Mouse (Mus musculus): ENCODE data around the gene Csf3r. TPM values are rescaled to one million over a fixed set of nuclear protein-coding genes. Genes with fewer than 3 reads are reported as not detected.
"Not testable (repeated sequence)": the region's sequence is repeated elsewhere in the genome, so short reads cannot be mapped to it uniquely, and the experiment has no call there.

The Csf3r gene
- total RNA-seq (2021): under 1 TPM; 0.16 to 0.22 TPM
- long read RNA-seq, experiment 1: 0 reads
- long read RNA-seq, experiment 2: 0 reads

DNA sequence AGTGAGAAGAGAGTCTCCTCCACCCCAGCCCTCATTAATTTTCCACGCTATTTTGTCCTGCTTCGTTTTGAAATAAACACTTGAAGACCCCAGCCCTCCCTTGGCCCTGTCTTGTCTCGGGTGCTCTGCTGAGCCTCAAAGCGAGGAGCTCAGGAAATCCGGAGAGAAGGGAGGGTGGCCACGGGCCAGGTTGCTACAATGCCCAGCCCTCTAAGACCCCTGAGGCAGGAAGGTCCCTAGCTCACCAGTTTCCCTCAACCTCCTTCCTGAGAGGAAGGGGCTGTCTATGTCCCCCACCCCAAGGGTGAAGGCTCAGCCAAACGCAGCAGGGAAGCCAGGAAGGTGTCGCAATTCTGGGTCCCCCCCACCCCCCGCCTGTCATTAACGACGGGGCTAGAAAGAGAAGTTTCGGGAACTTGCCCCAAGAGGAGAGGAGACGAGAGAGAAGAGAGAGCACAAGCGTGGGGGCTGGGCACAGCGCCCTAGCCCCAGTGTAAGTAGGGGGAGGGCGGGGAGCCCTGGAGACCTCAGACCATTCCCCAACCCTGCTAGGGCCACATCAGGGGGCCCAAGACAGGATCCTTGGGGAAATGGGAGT lies at the start of gene Csf3r:
Gene Csf3r, plus strand, starts transcription at position 248 of the 598 bp plus-strand sequence.
- DNase-seq: no peak
- intact Hi-C loops (cut with DNase I; ENCODE audit: low total_unique reads): no loop called here

DNA sequence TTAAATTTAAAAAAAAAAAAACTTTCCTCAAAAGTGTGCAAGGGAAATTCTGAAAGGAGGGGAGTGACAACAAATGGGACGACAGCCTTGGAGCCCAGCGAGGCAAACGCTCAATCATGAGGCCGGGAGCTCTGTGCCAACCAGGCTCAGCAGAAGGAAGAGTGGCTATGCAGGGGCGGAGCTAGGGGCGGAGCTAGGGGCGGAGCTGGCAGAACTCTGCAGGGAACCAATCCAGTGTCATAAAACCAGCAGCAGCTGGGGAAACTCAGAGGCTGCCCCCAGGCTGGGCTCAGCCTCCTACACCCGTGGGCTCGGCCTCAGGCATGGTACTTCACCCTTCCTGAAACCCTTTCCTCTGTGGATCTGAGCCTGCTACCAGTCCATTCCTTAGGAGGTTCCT lies 46.6 kb upstream of the Csf3r start:
- DNase-seq: peak; percentile 7
- intact Hi-C loops (cut with DNase I; ENCODE audit: low total_unique reads): no loop called here

DNA sequence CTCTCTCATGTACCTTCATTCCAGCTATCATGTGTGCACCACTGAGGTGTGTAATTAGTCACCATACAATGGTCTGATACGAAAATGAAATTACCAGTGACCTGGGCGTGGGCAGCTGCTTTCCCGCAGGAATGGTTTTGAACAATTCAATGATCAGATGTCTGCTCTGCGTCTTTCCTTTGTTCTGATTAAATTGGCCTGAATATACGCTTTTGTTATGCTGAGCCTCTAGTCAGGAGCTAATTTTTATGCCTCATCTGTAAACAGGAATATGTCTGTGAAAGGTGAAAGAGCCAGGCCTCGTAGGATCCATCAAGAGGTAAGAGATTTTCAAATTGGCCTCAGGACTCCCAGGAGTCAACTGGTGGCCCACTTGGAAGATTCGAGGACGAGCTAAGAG lies 41.1 kb upstream of the Csf3r start:
- intact Hi-C loops (cut with DNase I; ENCODE audit: low total_unique reads): no loop called here
- DNase-seq: no peak

DNA sequence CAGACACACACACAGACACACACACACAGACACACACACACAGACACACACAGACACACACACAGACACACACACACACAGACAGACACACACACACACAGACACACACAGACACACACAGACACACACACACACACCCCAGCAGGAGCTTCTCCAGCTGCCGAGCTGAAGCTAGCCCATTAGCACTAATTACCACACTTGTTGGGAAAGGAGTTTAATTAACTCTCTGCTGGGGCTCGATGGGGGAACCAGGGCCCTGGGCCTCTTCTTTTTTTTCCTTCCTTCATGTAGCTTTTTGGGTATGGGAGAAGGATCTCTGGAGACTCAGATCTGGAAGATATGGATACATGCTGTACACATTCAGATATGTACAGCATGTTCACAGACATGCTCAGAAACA lies 38.6 kb upstream of the Csf3r start:
- not testable (repeated sequence) for DNase-seq

DNA sequence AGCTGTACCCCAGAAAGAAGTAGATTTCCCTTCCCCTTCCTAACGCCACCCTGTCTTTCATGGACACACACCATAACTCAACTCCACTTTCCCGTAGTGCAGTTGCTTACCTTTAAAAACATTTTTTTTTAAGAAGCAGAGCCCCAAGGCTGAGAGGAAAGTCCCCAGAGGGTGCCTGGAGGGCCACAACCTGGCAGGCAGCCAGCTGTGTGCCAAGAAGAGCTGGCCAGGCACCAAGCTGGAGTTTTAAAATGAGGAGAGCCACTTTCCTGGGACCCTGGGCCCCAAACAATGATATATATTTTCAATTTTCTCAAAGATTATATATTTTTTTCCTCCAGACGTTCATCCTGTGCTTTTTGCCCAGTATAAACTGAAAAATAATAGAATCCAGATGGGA lies 37.3 kb upstream of the Csf3r start:
- no peak for DNase-seq
- intact Hi-C loops (cut with DNase I; ENCODE audit: low total_unique reads): no loop called here

More for the DNA sequence above, 38.6 kb upstream of the Csf3r start:
- intact Hi-C loops (cut with DNase I; ENCODE audit: low total_unique reads): not testable (repeated sequence)

DNA sequence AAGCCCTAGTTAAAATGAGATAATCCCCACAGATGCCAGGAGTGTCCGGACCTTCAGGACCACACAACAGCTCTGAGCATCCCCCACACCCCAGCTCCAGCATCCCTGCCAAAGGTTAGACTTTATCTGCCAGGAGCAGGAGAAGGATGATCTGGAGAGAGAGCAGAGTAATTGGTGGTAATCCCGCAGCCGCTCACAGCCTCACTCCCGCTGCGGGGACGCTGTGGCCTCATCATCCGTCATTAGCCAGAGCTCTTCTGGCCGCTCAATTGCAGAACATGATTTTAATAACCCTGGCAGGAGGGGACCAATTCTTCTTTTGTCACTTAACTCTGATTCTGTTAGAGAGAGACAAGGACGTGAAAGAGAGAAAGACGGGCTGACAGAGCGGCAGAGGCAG lies 35.3 kb upstream of the Csf3r start:
- intact Hi-C loops (cut with DNase I; ENCODE audit: low total_unique reads): no loop called here
- no peak for DNase-seq

DNA sequence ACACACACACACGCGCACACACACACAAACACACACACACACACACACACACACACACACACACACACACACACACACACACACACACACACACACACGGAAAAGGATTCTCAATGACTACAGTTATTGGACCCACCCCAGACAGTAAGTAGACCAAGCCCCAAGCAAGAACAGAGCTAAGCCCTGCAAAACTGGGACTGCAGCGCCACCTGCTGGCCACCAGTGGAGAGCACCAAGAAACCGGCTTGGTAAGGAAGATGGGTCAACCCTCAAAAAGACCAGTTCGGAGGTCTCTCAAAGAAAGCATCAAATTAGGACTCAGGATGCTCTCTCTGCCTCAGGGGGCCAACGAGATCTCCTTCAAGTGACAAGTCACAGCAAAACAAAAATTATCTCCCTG lies 34.2 kb upstream of the Csf3r start:
- DNase-seq: peak; percentile 53
- intact Hi-C loops (cut with DNase I; ENCODE audit: low total_unique reads): no loop called here

DNA sequence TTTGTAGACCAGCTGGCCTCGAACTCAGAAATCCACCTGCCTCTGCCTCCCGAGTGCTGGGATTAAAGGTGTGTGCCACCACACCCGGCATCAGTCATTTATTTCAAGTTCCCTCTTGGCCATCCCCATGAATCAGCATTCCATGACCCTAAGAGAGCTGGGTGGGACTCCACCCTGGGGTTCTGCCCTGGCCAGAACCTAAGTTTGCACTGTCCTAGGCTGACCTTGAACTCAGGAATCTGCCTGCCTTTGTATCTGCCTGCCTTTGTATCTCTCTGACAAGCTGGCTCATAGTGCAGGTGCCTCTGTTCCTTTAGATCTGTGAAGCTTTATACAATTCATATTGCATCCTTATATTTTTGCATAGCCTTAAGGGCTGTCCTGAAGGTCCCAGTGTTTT lies 32.1 kb upstream of the Csf3r start:
- intact Hi-C loops (cut with DNase I; ENCODE audit: low total_unique reads): no loop called here

DNA sequence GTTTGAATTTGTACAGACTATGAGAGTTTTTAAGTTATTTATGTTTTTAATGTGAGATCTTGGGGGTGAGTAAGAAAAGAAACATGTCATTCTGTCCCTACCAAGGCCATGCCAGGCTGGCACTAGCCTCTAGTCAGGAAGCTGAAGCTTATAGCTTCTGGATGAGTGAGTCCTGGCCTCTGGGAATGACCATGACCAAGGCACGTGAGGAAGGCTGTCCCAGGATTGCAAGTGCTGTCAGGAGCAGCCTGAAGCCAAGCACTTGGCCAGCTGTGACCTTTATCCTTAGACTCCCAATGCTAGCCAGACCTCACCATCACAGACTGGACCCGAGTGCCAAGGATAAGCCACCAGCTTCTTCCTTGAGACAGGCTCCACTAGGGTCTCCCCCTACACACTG lies 31.4 kb upstream of the Csf3r start:
- intact Hi-C loops (cut with DNase I; ENCODE audit: low total_unique reads): no loop called here
- DNase-seq: no peak

More for the DNA sequence above, 32.1 kb upstream of the Csf3r start:
- no peak for DNase-seq

DNA sequence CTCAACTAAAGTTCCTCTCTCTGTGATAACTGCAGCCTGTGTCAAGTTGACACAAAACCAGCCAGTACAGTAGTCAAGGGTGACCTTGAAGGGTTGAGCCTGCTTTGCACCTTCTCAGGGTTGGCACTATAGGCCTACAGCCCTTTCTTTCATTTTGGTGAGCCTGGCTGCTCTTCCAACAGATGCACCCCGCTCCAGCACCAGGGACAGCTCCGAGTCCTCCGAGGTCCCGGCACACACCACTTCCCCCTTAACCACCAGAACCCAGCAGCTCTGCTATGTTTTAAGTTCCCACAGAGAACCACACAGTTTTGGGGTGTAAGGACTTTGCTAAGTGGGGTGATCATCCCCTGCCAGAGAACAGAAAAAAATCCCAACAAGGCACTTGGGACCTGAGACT lies 27.8 kb upstream of the Csf3r start:
- intact Hi-C loops (cut with DNase I; ENCODE audit: low total_unique reads): no loop called here

DNA sequence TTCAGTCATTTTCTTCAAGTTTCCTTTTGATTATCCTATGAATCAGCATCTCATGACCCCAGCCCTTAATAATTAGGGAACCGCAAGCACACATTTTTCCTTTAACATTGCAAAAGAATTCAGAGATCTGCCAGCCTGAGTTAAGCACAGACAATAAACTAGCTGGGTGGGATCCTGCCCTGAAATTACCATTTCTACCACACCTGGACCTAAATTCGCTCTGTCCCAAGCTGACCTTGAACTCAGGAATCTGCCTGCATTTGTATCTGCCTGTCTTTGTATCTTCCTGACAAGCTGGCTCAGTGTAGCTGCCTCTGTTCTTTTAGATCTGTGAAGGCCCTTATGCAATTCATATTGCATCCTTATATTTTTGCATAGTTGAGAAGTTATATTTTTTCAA lies 26.5 kb upstream of the Csf3r start:
- intact Hi-C loops (cut with DNase I; ENCODE audit: low total_unique reads): no loop called here
- no peak for DNase-seq

More for the DNA sequence above, 27.8 kb upstream of the Csf3r start:
- DNase-seq: no peak

DNA sequence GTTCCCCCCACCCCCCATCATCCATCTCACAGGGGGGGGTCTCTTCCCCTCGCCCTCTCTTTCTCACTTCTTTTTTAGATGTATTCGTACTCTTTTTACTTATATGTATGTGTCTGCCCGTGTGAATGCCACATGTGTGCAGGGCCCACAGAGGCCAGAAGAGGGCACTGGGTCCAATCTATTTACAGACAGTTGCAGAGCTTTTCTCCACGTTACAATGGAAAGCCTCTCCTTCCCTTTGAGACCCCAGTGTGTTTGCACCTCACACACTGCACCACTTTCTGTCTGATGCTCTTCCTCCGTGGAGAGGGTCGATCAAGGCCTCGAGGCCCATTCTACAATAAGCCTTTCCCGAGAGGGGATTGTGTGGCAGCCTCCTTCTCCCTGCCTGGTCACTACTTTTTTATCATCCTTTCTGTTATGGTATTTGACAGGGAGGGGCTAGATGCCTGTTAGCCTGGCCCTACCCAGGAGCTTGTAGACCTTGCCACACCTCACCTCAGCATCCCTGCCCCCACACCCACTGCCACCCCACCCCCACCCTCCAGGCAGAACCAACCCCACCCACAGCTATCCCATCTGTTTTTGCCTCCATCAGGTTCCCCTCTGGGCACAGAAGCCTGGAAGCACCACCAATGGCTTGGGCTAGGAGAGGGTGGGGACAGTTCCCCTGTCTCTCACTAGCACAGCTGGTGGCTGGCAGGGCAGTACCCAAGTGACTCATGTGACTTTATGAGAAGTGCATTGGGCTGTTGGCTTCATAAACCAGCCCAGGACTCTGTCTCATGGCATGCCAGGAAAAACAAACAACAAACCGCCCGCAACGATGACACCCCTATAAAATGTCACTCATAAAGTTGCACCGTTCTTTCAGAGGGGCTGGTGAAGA lies 22.8 kb upstream of the Csf3r start:
- intact Hi-C loops (cut with DNase I; ENCODE audit: low total_unique reads): no loop called here
- no peak for DNase-seq

DNA sequence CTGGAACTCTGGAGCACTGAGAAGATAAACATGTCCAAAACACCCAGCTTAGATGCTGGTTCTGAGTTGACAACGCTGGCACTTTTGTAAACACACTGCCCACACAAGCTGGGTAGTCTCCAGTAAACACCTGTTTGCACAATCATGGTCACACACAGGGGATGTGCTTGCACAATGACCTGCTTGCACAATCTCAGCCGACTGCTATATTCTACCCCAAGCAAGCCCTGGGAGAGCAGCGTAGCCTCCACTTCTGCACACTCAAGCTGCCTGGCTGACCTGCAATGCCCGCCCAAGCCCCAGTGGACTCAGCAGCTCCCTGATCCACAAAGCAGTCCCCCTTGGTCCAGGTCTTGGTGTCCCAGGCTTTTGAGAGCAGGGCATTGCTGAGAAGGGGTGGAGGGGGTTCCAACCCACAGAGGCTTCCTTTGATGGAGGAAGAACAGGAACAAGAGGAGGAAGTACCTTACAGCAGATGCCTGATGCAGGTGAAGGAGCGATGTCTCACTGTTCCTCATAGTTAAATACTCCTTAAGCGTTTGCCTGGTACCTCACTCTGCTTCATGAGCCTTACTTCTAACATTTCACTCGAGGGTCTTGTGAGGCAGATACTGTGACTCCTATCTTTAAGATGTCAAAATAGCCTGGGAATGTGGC lies 6.5 kb upstream of the Csf3r start:
- DNase-seq: no peak
- intact Hi-C loops (cut with DNase I; ENCODE audit: low total_unique reads): no loop called here

DNA sequence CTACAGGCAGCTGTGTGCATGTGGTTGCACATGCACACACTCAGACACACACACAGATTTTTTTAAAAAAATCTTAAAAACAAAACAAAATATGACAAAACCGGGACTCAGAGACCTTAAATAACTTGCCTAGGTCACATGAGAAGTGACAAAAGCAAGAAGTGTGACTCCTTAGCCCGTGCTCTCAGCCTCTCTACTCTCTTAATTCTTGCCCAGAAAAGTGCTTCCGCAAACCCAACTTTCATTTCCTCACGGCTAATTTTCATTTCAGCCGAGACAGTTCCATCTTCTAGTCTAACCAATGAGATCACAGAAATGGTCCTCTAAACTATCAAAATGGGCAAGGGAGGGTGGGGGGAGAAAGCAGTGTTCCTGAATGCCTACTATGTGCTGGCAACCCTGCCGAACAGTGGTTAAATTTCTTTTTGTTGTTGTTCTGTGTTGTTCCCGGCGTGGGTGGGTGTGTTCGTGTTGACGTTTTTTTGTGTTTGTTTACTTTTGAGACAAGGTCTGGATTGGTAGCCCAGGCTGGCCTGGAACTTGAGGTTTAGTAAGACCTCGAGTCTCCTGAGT lies 5.3 kb upstream of the Csf3r start:
- intact Hi-C loops (cut with DNase I; ENCODE audit: low total_unique reads): no loop called here
- no peak for DNase-seq

DNA sequence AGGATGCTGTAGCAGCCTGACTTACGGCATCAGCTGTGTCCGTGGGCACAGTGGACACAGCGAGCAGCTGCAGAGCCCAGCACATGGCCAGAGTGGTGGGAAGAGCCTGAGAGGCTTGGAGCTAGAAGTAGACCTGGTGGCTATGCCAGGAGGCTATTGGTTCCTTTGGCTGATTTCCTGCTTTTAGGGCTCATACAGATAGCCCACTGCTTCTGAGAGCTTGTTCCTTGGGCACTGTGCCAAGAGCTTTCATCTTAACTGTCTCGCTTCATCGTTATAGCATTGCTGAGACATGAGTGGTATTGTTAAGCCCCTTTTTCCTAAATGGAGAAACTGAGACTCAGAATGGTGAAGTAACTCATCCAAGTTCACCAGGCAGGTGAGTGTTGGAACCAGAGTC lies 1.5 kb downstream of the Csf3r start:
- intact Hi-C loops (cut with DNase I; ENCODE audit: low total_unique reads): no loop called here
- DNase-seq: no peak

DNA sequence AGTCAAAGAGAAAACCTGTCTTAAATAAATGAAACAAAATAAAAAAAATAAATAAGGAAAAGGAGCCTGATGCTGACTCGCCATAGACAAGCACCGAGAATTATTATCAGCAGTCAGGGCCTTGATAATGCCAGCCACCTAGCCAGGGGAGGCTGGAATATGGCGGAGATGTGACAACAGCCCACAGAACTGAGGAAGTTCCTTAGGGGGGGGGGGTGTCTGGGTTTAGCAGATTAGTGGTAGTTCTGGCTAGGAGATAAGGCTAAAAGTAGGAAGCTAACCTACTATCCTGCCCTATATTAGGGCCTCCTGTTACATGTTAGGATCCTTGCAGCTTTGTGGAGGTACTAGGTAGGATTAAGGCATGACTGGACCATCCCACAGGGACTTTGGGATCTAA lies 3.6 kb downstream of the Csf3r start:
- DNase-seq: no peak
- intact Hi-C loops (cut with DNase I; ENCODE audit: low total_unique reads): no loop called here

DNA sequence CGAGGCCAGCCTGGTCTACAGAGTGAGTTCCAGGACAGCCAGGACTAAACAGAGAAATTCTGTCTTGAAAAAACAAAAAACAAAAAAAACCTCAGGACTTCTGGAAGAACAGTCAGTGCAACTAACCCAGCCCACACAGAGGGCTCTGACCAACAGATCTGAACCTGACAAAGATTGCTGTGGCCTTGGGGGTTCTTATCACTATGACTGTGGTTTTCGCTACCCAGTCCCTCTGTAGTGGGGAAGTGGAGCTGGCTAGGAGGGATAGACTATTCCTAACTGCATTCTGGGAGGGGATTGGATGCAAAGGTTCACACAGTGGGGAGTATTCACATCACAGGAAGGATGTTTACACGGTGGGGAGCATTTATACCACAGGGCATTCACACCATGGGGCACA lies 4.7 kb downstream of the Csf3r start:
- no peak for DNase-seq
- intact Hi-C loops (cut with DNase I; ENCODE audit: low total_unique reads): no loop called here

DNA sequence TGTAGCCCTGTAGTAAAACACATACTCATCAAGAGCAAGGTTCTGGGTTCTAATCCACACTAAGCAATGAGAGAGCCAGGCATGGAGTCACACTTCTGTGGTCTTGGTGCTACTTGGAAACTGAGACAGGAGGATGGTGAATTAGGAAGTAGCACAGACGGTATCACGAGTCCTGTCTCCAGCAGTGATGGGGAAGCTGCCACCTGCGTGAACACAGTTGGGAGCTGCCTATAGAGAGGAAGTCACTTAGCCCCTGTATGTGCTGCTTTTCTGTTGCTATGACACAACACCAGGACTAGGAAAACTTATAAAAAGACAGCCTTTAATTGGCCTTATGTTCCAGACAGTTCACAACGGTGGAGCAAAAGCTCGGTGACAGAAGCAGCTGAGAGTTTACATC lies 6.4 kb downstream of the Csf3r start:
- intact Hi-C loops (cut with DNase I; ENCODE audit: low total_unique reads): no loop called here
- no peak for DNase-seq

DNA sequence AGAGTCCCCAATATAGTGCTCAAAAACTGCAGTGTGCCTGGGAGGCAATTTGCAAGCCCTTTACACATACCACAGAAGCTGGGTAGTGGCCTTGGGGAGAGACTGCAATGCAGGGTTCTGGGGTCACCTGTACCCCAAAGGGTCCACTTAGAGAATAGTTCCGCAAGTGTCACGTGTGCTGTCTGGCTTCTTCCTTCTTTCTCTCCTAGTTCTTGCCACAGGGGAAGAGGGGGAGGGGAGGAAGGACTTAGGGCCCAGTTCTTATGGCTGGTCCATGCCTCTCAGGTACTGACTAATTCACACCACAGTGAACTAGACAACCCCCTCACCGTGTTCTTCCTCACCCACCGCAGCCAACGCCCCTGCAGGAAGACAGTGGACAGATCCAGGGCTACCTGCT lies 11.1 kb downstream of the Csf3r start:
- intact Hi-C loops (cut with DNase I; ENCODE audit: low total_unique reads): no loop called here

DNA sequence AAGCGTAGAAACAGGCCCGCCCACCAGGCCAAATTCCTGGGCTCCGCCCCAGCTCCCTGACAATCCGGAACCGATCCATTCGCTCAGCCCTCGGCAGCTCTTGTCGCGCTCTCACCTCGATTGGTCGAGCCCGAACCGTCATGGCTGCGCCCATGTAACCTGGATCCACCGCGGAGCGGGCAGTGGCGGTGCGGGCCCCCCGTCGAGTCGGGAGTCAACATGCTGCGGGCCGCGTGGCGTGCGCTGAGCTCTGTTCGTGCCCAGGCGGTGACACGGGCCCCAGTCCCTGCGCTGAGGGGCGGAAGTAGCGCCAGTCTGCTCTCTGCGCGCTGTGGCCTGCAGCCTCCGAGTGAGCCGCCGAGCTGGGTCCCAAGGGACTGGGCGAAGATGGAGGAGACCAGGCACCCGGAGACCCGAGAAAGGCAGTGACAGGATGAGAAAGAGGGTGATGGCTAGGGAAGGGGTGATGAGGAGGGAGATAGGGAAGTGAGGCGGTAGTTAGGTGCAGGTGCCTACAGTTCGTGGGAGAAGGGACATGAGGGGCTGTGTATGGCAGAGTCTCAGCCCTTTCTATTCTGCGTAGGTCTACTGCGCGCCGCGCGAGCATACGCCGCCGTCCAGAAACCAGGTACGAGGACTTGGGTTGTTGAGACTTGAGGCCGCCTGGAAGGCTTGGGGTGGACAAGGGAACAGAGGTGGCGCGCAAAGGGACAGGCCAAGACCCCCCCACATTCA lies 22.7 kb downstream of the Csf3r start, which contains the start of gene Mrps15:
Gene Mrps15, plus strand, starts transcription at position 75 of the 735 bp plus-strand sequence.
- intact Hi-C loops (cut with DNase I; ENCODE audit: low total_unique reads): no loop called here

More for the DNA sequence above, 11.1 kb downstream of the Csf3r start:
- no peak for DNase-seq

More for the DNA sequence above, 22.7 kb downstream of the Csf3r start, which contains the start of gene Mrps15:
- peak; percentile 89 for DNase-seq
